Mouse (Mus musculus): Measurements from ENCODE around the gene Riox1. TPM values are rescaled to one million over a fixed set of nuclear protein-coding genes. Genes with fewer than 3 reads are reported as not detected.
"Not testable (repeated sequence)": the region's sequence is repeated elsewhere in the genome, so short reads cannot be mapped to it uniquely, and the experiment has no call there.

Riox1 gene
- polyA plus RNA-seq, 1 experiment from 2014 or later, result 22.8 TPM

GRCm38 (mm10) chr12:83989378-83989777, 39.0 kb downstream of the Riox1 start:
- Histone ChIP-seq H3K9me3 (replicated peaks) (no peaks in the 10 kb centered on the region), H3K4me1 (peaks cover 23% of the 10 kb centered on the region), H3K27ac (no peak overlapping the region), H3K4me3 (no peak overlapping the region), H3K27me3 (replicated peaks) (no peaks in the 10 kb centered on the region; the same call in 1 of the 2 replicates), H3K9ac (no peak overlapping the region), H3K36me3 (peaks cover 6% of the 10 kb centered on the region), H3K4me2 (no peak overlapping the region)
- WGBS (ENCODE audit: insufficient replicate concordance), result 79% methylated on average over 4 of the region's 4 CpGs
- no peak for ATAC-seq

- Histone ChIP-seq H3K27ac (no peak overlapping the region), H3K4me3 (no peak overlapping the region), H3K36me3 (peaks cover 7% of the 10 kb centered on the region), H3K9ac (no peak overlapping the region), H3K27me3 (replicated peaks) (no peaks in the 10 kb centered on the region), H3K9me3 (replicated peaks) (0 out of 2 replicates have a peak, but pooled peaks cover 5% of the 10 kb centered on the region), H3K4me1 (no peaks in the 10 kb centered on the region), H3K4me2 (no peak overlapping the region)
- 46% methylated on average over 2 of the region's 2 CpGs for WGBS (ENCODE audit: insufficient replicate concordance)
- ATAC-seq, result no peak
These were observed 46.8 kb downstream of the Riox1 start for GRCm38 (mm10) chr12:83997221-83997620.

DNA sequence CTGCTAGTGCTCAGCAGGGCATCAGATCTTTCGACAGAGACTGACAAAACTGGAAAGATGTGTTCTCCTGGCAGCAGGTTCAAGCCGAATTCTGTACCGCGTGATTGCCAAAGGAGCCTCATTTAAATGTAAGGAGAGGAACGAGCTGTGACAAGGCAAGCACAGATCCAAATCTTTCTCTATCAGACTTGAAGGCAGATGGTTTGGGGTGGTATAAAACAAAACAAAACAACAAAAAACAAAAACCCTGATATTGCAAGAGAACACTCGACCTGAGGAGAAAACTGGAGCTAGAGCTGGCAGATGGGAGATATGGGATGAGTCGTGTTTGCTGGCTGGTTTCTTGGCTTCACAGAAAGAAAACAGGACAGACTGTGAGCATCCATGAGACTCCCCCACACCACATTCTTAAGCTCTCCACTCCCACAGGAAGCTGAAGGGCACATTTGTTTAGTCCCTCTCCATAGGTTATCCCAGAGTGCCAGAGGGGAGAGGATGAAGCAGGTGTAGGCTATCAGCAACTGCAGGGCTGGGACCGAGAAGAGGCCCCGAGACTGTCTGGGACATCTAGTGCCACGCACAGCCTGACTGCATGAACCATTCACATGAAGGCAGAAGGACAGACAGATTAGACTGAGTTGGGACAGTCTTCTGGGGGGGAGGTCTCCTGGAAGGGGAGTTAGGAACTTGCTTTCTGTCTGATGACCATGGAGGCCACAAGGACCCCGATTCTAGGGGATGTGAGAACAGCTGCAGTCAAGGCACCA, 48.1 kb downstream of the Riox1 start:
- no peak for ATAC-seq

GRCm38 (mm10) chr12:83999237-83999636, 48.8 kb downstream of the Riox1 start:
- not testable (repeated sequence) for H3K4me3 ChIP-seq; H3K27me3 ChIP-seq (replicated peaks); H3K9ac ChIP-seq; H3K9me3 ChIP-seq (replicated peaks); H3K36me3 ChIP-seq; H3K4me1 ChIP-seq; H3K4me2 ChIP-seq; H3K27ac ChIP-seq
- WGBS (ENCODE audit: insufficient replicate concordance), result 70% methylated on average over 8 of the region's 8 CpGs
- ATAC-seq, result peak; percentile 72; the same call in 1 of the 2 replicates

More for the DNA sequence above, 48.1 kb downstream of the Riox1 start:
- H3K27ac ChIP-seq, result 0 out of 2 replicates have a peak overlapping the region, but pooled peaks have one; percentile 37
- WGBS (ENCODE audit: insufficient replicate concordance), result 54% methylated on average over 11 of the region's 11 CpGs
- H3K27me3 ChIP-seq (replicated peaks), result no peaks in the 10 kb centered on the region
- 0 out of 2 replicates have a peak, but pooled peaks cover 5% of the 10 kb centered on the region for H3K9me3 ChIP-seq (replicated peaks)
- peaks cover 3% of the 10 kb centered on the region for H3K36me3 ChIP-seq
- no peak overlapping the region for H3K4me3 ChIP-seq
- no peak overlapping the region for H3K9ac ChIP-seq
- no peaks in the 10 kb centered on the region for H3K4me1 ChIP-seq
- no peak overlapping the region for H3K4me2 ChIP-seq

GRCm38 (mm10) chr12:84000418-84000817, 50.0 kb downstream of the Riox1 start:
- Histone ChIP-seq H3K27me3 (replicated peaks) (no peaks in the 10 kb centered on the region), H3K9me3 (replicated peaks) (0 out of 2 replicates have a peak, but pooled peaks cover 5% of the 10 kb centered on the region), H3K4me1 (no peaks in the 10 kb centered on the region), H3K4me2 (no peak overlapping the region), H3K9ac (no peak overlapping the region), H3K36me3 (no peaks in the 10 kb centered on the region), H3K27ac (no peak overlapping the region), H3K4me3 (no peak overlapping the region)
- no peak for ATAC-seq
- WGBS (ENCODE audit: insufficient replicate concordance), result 57% methylated on average over 3 of the region's 3 CpGs

Other genes starting within 250 kb of the Riox1 start
- gene Papln, start 187.0 kb upstream of the Riox1 start, polyA plus RNA-seq (2016; fragmentation: Nextera tagmentation; extraction: Ambion mirVana), result 0.61 and 0.70 TPM in 2 replicates
- 17.7 and 18.4 TPM in 2 replicates for gene Numb, start 28.7 kb upstream of the Riox1 start, polyA plus RNA-seq (2016; fragmentation: Nextera tagmentation; extraction: Ambion mirVana)
- gene Heatr4, start 34.2 kb downstream of the Riox1 start, polyA plus RNA-seq (2016; fragmentation: Nextera tagmentation; extraction: Ambion mirVana), result not detected in 2 replicates
- gene Acot2, start 37.3 kb downstream of the Riox1 start, polyA plus RNA-seq (2016; fragmentation: Nextera tagmentation; extraction: Ambion mirVana), result 15.1 and 15.2 TPM in 2 replicates
- 26.6 and 31.3 TPM in 2 replicates for gene Acot1, start 58.9 kb downstream of the Riox1 start, polyA plus RNA-seq (2016; fragmentation: Nextera tagmentation; extraction: Ambion mirVana)
- gene Acot4, start 87.8 kb downstream of the Riox1 start, polyA plus RNA-seq (2016; fragmentation: Nextera tagmentation; extraction: Ambion mirVana), result 6.4 and 6.6 TPM in 2 replicates
- gene Gm49366, start 88.3 kb downstream of the Riox1 start, polyA plus RNA-seq (2016; fragmentation: Nextera tagmentation; extraction: Ambion mirVana), result not detected in 2 replicates
- gene Acot3, start 101.5 kb downstream of the Riox1 start, polyA plus RNA-seq (2016; fragmentation: Nextera tagmentation; extraction: Ambion mirVana), result 2.9 and 3.6 TPM in 2 replicates
- gene Acot5, start 118.7 kb downstream of the Riox1 start, polyA plus RNA-seq (2016; fragmentation: Nextera tagmentation; extraction: Ambion mirVana), result not detected in 2 replicates
- gene Acot6, start 150.0 kb downstream of the Riox1 start, polyA plus RNA-seq (2016; fragmentation: Nextera tagmentation; extraction: Ambion mirVana), result 0.48 and 0.54 TPM in 2 replicates
- gene Dnal1, start 163.8 kb downstream of the Riox1 start, polyA plus RNA-seq (2016; fragmentation: Nextera tagmentation; extraction: Ambion mirVana), result 0.73 and 1.1 TPM in 2 replicates
- gene Pnma1, start 197.9 kb downstream of the Riox1 start, polyA plus RNA-seq (2016; fragmentation: Nextera tagmentation; extraction: Ambion mirVana), result 0.08 and 0.20 TPM in 2 replicates